Mouse (Mus musculus) gastrocnemius, adult 18-20 months (tissue): ENCODE data around the gene Cdk1. TPM values are rescaled to one million over a fixed set of nuclear protein-coding genes. Genes with fewer than 3 reads are reported as not detected.
"Not testable (repeated sequence)": the region's sequence is repeated elsewhere in the genome, so short reads cannot be mapped to it uniquely, and the experiment has no call there.

Experiments
- DNase-seq: peaks from one replicate; pipeline ENCODE4 v3.0.0; 2021; ENCODE audit warnings: low spot score
- long read RNA-seq, 2 experiments: library from polyadenylated mRNA; stranded (forward); transcript quantifications; one replicate each; pipeline ENCODE4 v2.0.0; 2021
- total RNA-seq, 2 experiments: library from RNA; stranded (reverse); gene quantifications; 2 replicates each; pipeline ENCODE4 v1.2.3; 2021

Cdk1 gene
- not detected for total RNA-seq
- long read RNA-seq, experiment 1, result 0 reads
- long read RNA-seq, experiment 2, result 0 reads

GRCm38 (mm10) chr10:69352212-69353085 is at the start of gene Cdk1:
Gene Cdk1 (minus strand): TSS chr10:69352938.
- peak; percentile 97 for DNase-seq

- no peak for DNase-seq
Observed at GRCm38 (mm10) chr10:69399814-69400385, 47.2 kb upstream of the Cdk1 start.

- DNase-seq, result no peak
Observed at GRCm38 (mm10) chr10:69398763-69399590, 46.2 kb upstream of the Cdk1 start, which contains the start of gene Ank3. Gene Ank3 (plus strand): TSS chr10:69398773.

- no peak for DNase-seq
Observed at GRCm38 (mm10) chr10:69398197-69398762, 45.5 kb upstream of the Cdk1 start.

- no peak for DNase-seq
Observed at GRCm38 (mm10) chr10:69389511-69389910, 36.8 kb upstream of the Cdk1 start.

- no peak for DNase-seq
Observed at GRCm38 (mm10) chr10:69386767-69387166, 34.0 kb upstream of the Cdk1 start.

GRCm38 (mm10) chr10:69385136-69385535 is 32.4 kb upstream of the Cdk1 start:
- DNase-seq, result no peak

GRCm38 (mm10) chr10:69384640-69385039 is 31.9 kb upstream of the Cdk1 start:
- DNase-seq, result no peak

- no peak for DNase-seq
Observed at GRCm38 (mm10) chr10:69383186-69383585, 30.4 kb upstream of the Cdk1 start.

- DNase-seq, result no peak
Observed at GRCm38 (mm10) chr10:69375154-69375553, 22.4 kb upstream of the Cdk1 start.

GRCm38 (mm10) chr10:69373796-69374550 is 21.2 kb upstream of the Cdk1 start:
- no peak for DNase-seq

- no peak for DNase-seq
Observed at GRCm38 (mm10) chr10:69372061-69372460, 19.3 kb upstream of the Cdk1 start.

GRCm38 (mm10) chr10:69371441-69371840 is 18.7 kb upstream of the Cdk1 start:
- DNase-seq, result no peak

GRCm38 (mm10) chr10:69369321-69369720 is 16.6 kb upstream of the Cdk1 start:
- DNase-seq, result no peak

- DNase-seq, result no peak
Observed at GRCm38 (mm10) chr10:69366877-69367387, 14.2 kb upstream of the Cdk1 start.

- DNase-seq, result no peak
Observed at GRCm38 (mm10) chr10:69366208-69366607, 13.5 kb upstream of the Cdk1 start.

- no peak for DNase-seq
Observed at GRCm38 (mm10) chr10:69359666-69360065, 6.9 kb upstream of the Cdk1 start.

GRCm38 (mm10) chr10:69353086-69353479 is 345 bp upstream of the Cdk1 start:
- DNase-seq, result not testable (repeated sequence)

- DNase-seq, result no peak
Observed at GRCm38 (mm10) chr10:69351842-69352211, 911 bp downstream of the Cdk1 start.

- DNase-seq, result no peak
Observed at GRCm38 (mm10) chr10:69351071-69351841, 1.5 kb downstream of the Cdk1 start.
